Mouse (Mus musculus): ENCODE data around the gene Gm20883.
"Not testable (repeated sequence)": the region's sequence is repeated elsewhere in the genome, so short reads cannot be mapped to it uniquely, and the experiment has no call there.

Gm20883 gene

DNA sequence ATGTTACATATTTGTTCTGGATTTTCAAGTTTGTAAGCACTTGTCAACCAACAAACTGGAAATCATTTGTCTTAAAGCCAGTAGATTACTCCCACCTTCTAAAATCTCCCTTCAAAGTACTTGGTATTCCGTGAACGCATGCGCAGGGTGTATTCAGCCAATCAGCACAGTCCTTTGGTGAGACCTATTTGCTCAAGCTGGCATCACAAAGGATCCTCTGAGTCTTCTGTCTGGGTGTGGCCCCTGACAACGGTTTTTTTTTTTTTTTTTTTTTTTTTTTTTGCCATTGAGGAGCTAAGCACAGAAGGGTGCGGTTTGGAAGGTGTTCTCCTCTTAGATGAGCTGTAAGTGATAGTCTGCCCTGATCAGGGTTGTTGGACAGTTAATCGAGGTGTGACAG, at the start of gene Gm20883:
TSS of gene Gm20883 (plus strand) at position 301 of the 400 bp plus-strand sequence.
- DNase-seq, result not testable (repeated sequence)

Data from cerebellum, adult 8-10 months (tissue).